Mouse (Mus musculus) splenic B cell, adult 2 months (primary cell): ENCODE measurements around the gene Gm28043.
A peak's percentile ranks its signal among the peaks of the same experiment; 100 is the strongest.

Source experiments
- DNase-seq: peaks from one replicate; pipeline ENCODE4 v3.0.0-alpha.2; 2011; ENCODE audit warnings: low read depth, low spot score
- H3K27me3 ChIP-seq: 2 replicates; pipeline ENCODE4 v1.6.1; 2012; ENCODE audit warnings: mild to moderate bottlenecking, low read length, moderate library complexity, mixed read lengths; ENCODE audit not compliant: control insufficient read depth, poor library complexity, insufficient read depth, severe bottlenecking
- H3K36me3 ChIP-seq: 2 replicates; pipeline ENCODE4 v1.6.1; 2012; ENCODE audit warnings: mild to moderate bottlenecking, low read length, moderate library complexity, mixed read lengths; ENCODE audit not compliant: control insufficient read depth, poor library complexity, insufficient read depth, severe bottlenecking

The Gm28043 gene

GRCm38 (mm10) chr17:29640971-29641370 lies 26.3 kb downstream of the Gm28043 start:
- Histone ChIP-seq H3K36me3 (peaks cover 2% of the 10 kb centered on the region; the same call in 1 of the 2 replicates), H3K27me3 (no peaks in the 10 kb centered on the region)
- no peak for DNase-seq

DNA sequence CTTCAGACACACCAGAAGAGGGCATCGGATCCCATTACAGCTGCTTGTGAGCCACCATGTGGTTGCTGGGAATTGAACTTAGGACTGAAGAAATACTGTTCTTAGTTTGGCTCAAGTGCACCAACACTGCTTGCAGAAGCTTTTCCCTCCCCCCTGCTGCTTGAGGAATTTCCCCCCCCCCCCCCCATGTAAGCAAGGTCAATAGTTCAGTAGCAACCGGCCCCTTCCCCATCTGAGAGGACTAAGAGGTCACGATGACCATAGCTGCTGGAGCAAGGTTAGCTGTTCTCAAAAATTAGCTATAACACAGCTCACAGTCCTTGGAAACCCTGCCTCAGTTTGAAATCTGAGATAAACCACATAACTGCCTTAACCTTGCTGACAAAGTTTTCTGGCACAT lies 27.5 kb downstream of the Gm28043 start:
- no peak for DNase-seq

GRCm38 (mm10) chr17:29658249-29658648 lies 43.6 kb downstream of the Gm28043 start:
- Histone ChIP-seq H3K36me3 (peaks cover 2% of the 10 kb centered on the region; the same call in 1 of the 2 replicates), H3K27me3 (no peaks in the 10 kb centered on the region)
- no peak for DNase-seq

More for the DNA sequence above, 27.5 kb downstream of the Gm28043 start:
- Histone ChIP-seq H3K27me3 (no peaks in the 10 kb centered on the region), H3K36me3 (peaks cover 2% of the 10 kb centered on the region; the same call in 1 of the 2 replicates)

GRCm38 (mm10) chr17:29660076-29660761 lies 45.5 kb downstream of the Gm28043 start, which contains the start of gene Cmtr1:
Gene Cmtr1 (plus strand): TSS chr17:29660595.
- H3K27me3 ChIP-seq = no peaks in the 10 kb centered on the region
- DNase-seq = peak; percentile 96
- peaks cover 2% of the 10 kb centered on the region for H3K36me3 ChIP-seq

- H3K36me3 ChIP-seq = peaks cover 2% of the 10 kb centered on the region
- DNase-seq = no peak
- H3K27me3 ChIP-seq = no peaks in the 10 kb centered on the region
Observed at GRCm38 (mm10) chr17:29660762-29661391, 46.2 kb downstream of the Gm28043 start.

DNA sequence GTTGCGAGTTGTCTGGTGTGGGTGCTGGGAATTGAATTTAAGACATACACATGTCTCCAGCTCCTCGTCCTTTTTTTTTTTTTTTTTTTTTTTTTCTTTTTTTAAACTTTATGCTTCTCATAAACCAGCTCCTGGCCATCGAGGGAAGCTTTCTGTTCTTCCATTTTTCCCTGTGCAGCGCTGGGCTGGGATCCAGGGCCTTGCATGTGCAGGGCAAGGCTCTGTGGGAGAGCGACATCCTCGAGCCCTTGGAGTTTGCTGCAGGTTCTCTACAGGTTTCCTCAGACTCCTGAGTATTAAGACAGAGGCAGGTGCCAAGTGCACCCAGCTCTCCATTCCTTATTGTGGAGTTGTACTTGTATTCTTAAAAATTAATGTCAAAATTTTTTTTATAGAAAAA lies 47.5 kb downstream of the Gm28043 start:
- DNase-seq = no peak
- H3K27me3 ChIP-seq = no peaks in the 10 kb centered on the region
- H3K36me3 ChIP-seq = peaks cover 2% of the 10 kb centered on the region

DNA sequence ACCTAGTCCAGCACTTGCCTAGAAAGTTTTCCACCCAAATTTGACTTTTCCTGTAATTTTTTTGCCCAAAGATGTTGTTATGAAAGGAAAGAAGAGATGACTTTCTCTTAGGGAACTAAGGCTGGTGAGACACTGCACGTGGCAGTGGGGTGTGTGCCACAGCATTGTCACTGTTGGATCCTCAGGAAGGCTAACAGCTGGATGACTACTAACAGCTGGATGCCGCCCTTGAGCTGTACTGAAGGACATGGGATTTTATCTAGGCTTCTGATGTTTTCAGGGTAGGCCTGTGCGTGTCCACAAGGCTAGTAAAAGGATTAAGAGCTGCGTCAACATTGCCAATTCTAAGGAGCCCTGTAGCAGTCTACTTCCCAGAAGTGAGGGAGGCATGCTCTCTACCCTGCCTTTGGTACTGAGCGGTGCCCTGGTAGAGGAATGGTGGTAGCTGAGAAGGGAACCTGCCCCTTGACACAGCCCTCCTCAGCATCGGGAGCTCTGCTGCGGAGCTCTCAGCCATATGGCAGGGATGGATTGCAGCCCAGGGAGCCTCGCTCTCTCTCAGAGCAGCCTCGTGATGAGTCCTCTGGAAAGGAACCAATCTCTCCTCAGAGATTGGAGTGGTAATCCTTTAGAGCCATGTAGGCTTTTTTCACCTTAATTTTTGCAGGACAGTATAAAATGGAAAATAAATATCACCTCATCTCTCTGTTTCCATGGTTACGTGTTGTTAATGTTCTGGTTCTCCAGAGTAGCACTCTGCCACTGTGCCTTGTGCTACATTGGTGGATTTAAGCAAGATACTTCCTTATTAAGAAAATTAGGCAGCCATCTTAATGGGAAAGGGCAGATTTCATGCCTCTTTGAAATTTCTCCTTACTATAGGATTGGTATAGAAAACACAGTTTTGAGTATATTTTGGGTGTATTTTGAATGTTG lies 53.6 kb downstream of the Gm28043 start:
- DNase-seq = no peak
- peaks cover 7% of the 10 kb centered on the region for H3K36me3 ChIP-seq
- no peaks in the 10 kb centered on the region for H3K27me3 ChIP-seq

DNA sequence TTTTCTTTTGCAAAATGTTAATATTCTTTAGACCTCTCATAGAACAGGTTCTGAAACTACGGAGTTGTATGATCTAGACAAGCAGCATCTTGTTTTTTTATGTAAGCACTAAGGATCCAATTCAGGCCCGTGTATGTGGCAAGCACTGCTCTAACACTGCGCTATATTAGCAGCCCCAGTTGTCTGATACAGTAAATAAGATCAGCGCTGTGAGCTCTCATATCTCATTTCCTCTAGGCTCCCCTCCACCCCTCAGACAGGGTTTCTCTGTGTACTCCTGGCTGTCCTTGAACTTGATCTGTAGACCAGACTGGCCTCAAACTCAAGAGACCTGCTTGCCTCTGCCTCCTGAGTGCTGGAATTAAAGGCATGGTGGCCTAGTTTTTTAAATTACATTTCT lies 54.4 kb downstream of the Gm28043 start:
- no peak for DNase-seq
- Histone ChIP-seq H3K27me3 (no peaks in the 10 kb centered on the region), H3K36me3 (peaks cover 7% of the 10 kb centered on the region)

- peaks cover 8% of the 10 kb centered on the region for H3K36me3 ChIP-seq
- no peaks in the 10 kb centered on the region for H3K27me3 ChIP-seq
- no peak for DNase-seq
Observed at GRCm38 (mm10) chr17:29669936-29670335, 55.3 kb downstream of the Gm28043 start.

GRCm38 (mm10) chr17:29671021-29671420 lies 56.3 kb downstream of the Gm28043 start:
- DNase-seq = no peak
- peaks cover 12% of the 10 kb centered on the region for H3K36me3 ChIP-seq
- H3K27me3 ChIP-seq = no peaks in the 10 kb centered on the region

GRCm38 (mm10) chr17:29673325-29673724 lies 58.6 kb downstream of the Gm28043 start:
- no peak for DNase-seq
- peaks cover 13% of the 10 kb centered on the region for H3K36me3 ChIP-seq
- no peaks in the 10 kb centered on the region for H3K27me3 ChIP-seq

GRCm38 (mm10) chr17:29678526-29678925 lies 63.9 kb downstream of the Gm28043 start:
- Histone ChIP-seq H3K27me3 (no peaks in the 10 kb centered on the region), H3K36me3 (peaks cover 12% of the 10 kb centered on the region)
- no peak for DNase-seq

DNA sequence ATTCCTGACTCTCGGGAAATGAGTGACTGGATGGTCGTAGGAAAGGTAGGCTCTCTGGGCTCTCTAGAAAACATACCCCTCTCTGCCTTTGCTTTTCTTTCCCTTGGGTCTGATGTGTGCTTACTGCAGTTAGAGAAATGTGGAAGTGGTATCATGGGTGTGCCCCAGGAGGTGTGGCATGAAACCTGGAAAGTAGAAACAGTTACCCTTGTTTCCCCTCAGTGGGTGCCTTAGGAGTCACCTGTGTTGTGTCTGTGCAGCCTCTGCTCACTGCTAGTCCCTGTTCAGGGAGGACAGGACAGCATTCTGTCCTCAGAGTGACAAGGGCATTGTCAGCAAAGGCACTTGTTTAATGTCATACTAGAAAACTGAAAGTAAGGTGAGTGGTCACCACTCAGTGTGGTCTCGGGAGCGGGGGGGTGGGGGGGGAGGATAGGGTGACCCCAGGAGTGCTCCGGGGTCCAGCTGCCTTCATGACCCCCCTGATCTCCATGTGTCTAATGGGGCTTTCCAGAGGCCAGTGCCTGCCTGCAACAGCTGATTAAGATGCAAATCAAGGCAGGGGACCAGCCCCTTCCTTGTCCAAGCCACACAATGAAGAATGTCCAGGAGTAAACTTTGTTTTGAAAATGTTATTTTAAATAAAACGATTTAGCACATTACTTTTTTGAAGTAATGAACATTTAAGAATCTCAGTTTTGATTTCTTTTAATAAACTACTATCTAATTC lies 64.5 kb downstream of the Gm28043 start:
- peaks cover 14% of the 10 kb centered on the region for H3K36me3 ChIP-seq
- no peaks in the 10 kb centered on the region for H3K27me3 ChIP-seq
- DNase-seq = peak; percentile 66

DNA sequence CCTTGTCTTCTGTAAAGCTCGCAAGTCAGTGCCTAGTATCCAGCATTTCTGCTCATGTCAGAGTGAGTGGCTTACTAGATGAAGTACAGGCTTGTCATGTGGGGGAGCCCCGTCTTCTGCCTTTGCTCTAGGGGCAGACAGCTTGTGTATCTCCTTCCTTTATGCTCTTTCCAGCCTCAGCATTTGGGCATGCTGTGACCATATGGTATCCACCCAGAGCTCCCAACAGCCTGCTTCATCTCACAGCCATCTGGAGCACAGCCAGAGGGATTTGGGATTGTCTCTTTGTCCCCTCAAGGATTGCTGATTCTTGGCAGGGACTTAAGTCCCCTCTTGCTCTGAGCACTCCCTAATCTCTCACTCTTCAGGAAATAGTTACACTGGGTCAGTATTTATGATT lies 65.5 kb downstream of the Gm28043 start:
- Histone ChIP-seq H3K27me3 (no peaks in the 10 kb centered on the region), H3K36me3 (peaks cover 12% of the 10 kb centered on the region)
- DNase-seq = no peak
